Mouse (Mus musculus) heart, embryonic 16.5 days (tissue): ENCODE measurements around the gene Ccdc92. TPM values are rescaled to one million over a fixed set of nuclear protein-coding genes. Genes with fewer than 3 reads are reported as not detected.

Experiments used
- ATAC-seq: fragments of 200-750 bp; cut with Nextera tagmentation; replicated peaks from 2 replicates; pipeline ENCODE4 v1.8.0; 2017; ENCODE audit warnings: moderate number of reproducible peaks; ENCODE audit not compliant: insufficient read depth, low FRiP score; ENCODE audit errors: extremely low read depth
- H3K27ac ChIP-seq: fragments of 300-500 bp; sonication (generic); 2 replicates; pipeline ENCODE4 v1.5.1; 2014; ENCODE audit warnings: mild to moderate bottlenecking, low read length, control low read depth, moderate library complexity
- H3K27me3 ChIP-seq: fragments of 300-500 bp; sonication (generic); 2 replicates; pipeline ENCODE4 v1.6.1; 2014; ENCODE audit warnings: low read length, mixed read lengths; ENCODE audit not compliant: control insufficient read depth, insufficient read depth
- H3K36me3 ChIP-seq: fragments of 300-500 bp; sonication (generic); 2 replicates; pipeline ENCODE4 v1.6.1; 2014; ENCODE audit not compliant: control insufficient read depth, insufficient read depth
- H3K4me1 ChIP-seq: fragments of 300-500 bp; sonication (generic); 2 replicates; pipeline ENCODE4 v1.6.1; 2014; ENCODE audit warnings: low read length, mixed read lengths; ENCODE audit not compliant: control insufficient read depth, insufficient read depth
- H3K4me2 ChIP-seq: fragments of 300-500 bp; sonication (generic); 2 replicates; pipeline ENCODE4 v1.6.1; 2014; ENCODE audit warnings: low read depth, mild to moderate bottlenecking, control low read depth, low read length
- H3K4me3 ChIP-seq: fragments of 300-500 bp; sonication (generic); 2 replicates; pipeline ENCODE4 v1.5.1; 2014; ENCODE audit warnings: mild to moderate bottlenecking, control low read depth, low read length
- H3K9ac ChIP-seq: fragments of 300-500 bp; sonication (generic); 2 replicates; pipeline ENCODE4 v1.6.1; 2014; ENCODE audit warnings: low read length, control low read depth
- H3K9me3 ChIP-seq: fragments of 300-500 bp; sonication (generic); replicated peaks from 2 replicates; pipeline ENCODE4 v1.6.1; 2016; ENCODE audit warnings: low read length; ENCODE audit not compliant: control insufficient read depth
- WGBS: fragments of 180-500 bp; shearing (Covaris S2); extraction: QIAGEN DNeasy Blood & Tissue Kit; methylation state at CpG from one replicate; pipeline ENCODE4 v1.1.7; 2014; 5-methylcytosine and 5-hydroxymethylcytosine counted together
- polyA plus RNA-seq: library from polyadenylated mRNA; unstranded; fragments of >200 nt; fragmentation: Nextera tagmentation; extraction: Ambion mirVana; gene quantifications from 2 replicates; pipeline ENCODE4 v1.2.1, GENCODE M21; 2015

The Ccdc92 gene
- polyA plus RNA-seq, 1 experiment from 2014 or later = 3.2 TPM

DNA sequence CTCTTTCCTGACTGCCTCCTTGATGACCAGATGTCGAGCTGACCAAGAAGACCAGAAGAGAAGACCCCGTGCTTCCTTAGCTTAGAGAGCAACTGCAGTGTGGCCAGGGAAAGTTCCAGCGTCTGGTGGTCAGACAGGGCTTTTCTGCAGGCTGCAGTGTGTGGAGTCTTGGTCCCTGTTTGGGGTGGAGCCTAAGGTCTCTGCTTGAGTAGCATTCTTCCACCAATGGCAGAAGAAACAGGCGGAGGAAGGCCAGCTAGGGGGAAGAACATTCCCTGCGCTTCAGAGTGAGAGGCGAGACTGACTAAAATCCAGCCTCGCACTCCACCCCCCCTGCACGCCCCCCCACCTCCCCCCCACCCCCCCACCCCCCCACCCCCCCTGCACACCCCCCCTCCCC is 33.9 kb upstream of the Ccdc92 start:
- Histone ChIP-seq H3K27ac (no peak overlapping the region), H3K9me3 (no peaks in the 10 kb centered on the region), H3K4me1 (peaks cover 6% of the 10 kb centered on the region), H3K9ac (no peak overlapping the region), H3K4me2 (no peak overlapping the region), H3K4me3 (no peak overlapping the region), H3K36me3 (no peaks in the 10 kb centered on the region), H3K27me3 (no peaks in the 10 kb centered on the region)
- 47% methylated on average over 7 of the region's 8 CpGs for WGBS
- no peak for ATAC-seq

DNA sequence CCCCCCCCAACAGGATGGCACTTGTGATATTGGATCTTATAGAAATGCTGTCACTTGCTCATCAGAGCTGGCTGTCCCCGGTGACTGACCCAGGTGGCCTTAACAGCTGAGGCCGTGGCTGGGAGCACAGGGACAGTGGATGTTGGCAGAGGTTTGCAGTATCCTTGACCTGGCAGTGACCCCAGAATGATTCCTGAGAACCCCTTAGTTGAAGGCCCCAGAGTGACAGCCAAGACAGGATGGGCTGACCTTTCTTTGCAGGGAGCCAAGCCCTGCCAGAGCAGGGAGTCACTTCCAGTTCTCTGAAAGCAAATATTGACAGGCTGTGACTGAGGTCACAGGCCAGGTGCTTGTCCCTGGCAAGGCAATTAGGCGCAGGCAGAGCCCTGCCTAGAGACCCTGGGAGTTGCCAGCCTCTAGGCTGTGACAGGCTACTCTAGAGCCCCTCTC is 29.7 kb upstream of the Ccdc92 start:
- 48% methylated on average over 3 of the region's 3 CpGs for WGBS
- Histone ChIP-seq H3K9ac (no peak overlapping the region), H3K4me2 (no peak overlapping the region), H3K4me3 (no peak overlapping the region), H3K4me1 (no peaks in the 10 kb centered on the region), H3K9me3 (no peaks in the 10 kb centered on the region), H3K36me3 (peaks cover 5% of the 10 kb centered on the region), H3K27ac (no peak overlapping the region), H3K27me3 (no peaks in the 10 kb centered on the region)
- no peak for ATAC-seq

DNA sequence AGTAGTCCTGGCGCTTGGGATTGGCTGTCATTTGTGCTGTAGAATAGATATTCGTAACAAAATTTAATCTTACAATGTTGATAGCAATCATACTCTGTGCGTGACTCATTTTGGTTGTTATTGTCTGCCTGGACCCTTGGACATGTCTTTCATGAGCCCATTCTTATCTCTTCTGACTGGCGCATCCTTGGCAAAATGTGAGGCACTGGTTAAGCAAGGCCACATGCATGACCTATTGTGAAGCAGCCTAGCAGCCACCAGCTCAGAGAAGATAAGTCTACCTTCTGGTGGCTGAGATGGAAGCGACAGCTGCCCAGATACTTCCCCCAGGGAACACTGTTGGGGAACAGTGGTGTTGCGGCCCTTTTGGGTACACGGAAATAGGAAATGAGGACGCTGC is 26.4 kb upstream of the Ccdc92 start:
- Histone ChIP-seq H3K4me1 (no peaks in the 10 kb centered on the region), H3K9ac (no peak overlapping the region), H3K27ac (no peak overlapping the region), H3K27me3 (no peaks in the 10 kb centered on the region), H3K4me2 (no peak overlapping the region), H3K9me3 (no peaks in the 10 kb centered on the region), H3K4me3 (no peak overlapping the region), H3K36me3 (peaks cover 23% of the 10 kb centered on the region)
- WGBS = 89% methylated on average over 8 of the region's 8 CpGs
- no peak for ATAC-seq

DNA sequence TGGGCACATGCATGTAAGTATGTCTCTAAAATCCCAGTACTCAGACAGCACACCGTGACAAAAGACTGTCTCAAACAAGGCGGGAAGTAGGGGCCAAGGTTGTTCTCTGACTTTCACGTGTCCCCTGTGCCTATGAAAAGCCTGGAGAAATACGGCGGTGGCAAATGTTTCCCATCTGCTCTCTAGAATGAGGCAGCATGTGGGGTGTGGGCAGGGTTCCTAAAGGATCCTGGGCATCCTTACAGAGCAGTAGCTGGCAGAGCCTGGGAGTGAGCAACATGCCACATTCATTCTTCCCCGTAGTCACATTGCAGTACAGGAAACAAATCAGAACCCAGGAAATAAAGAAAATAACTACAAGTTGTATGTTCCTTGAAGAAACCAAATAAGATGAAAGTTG is 21.7 kb upstream of the Ccdc92 start:
- no peak overlapping the region for H3K4me3 ChIP-seq
- H3K9ac ChIP-seq = no peak overlapping the region
- no peaks in the 10 kb centered on the region for H3K9me3 ChIP-seq
- H3K27ac ChIP-seq = no peak overlapping the region
- no peaks in the 10 kb centered on the region for H3K4me1 ChIP-seq
- WGBS = 89% methylated on average over 6 of the region's 6 CpGs
- peaks cover 24% of the 10 kb centered on the region for H3K36me3 ChIP-seq
- no peaks in the 10 kb centered on the region for H3K27me3 ChIP-seq
- no peak for ATAC-seq
- no peak overlapping the region for H3K4me2 ChIP-seq

DNA sequence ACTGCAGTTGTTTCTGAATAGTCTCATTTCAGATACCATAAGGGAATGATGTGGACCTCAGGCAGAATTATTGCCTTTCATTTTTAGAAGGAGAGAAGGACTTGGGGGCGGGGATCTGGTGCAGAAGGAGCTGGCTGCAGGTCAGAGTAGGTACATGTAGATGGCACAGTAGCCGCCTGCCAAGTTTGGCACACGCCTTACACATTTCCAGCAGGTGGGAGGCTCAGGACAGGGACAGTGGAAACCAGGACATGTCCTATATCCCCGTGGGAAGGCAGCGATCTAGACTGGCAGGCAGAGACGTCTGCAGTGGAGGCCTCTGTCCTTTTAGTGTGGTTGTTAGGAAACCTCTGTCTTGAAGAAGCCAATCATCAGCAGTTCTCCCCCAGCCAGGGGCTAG is 17.6 kb upstream of the Ccdc92 start:
- H3K9ac ChIP-seq = no peak overlapping the region
- WGBS = 80% methylated on average over 6 of the region's 6 CpGs
- no peak overlapping the region for H3K4me3 ChIP-seq
- no peak for ATAC-seq
- H3K9me3 ChIP-seq = no peaks in the 10 kb centered on the region
- no peak overlapping the region for H3K27ac ChIP-seq
- H3K4me2 ChIP-seq = no peak overlapping the region
- H3K36me3 ChIP-seq = 0 out of 2 replicates have a peak, but pooled peaks cover 5% of the 10 kb centered on the region
- H3K4me1 ChIP-seq = 0 out of 2 replicates have a peak, but pooled peaks cover 3% of the 10 kb centered on the region
- no peaks in the 10 kb centered on the region for H3K27me3 ChIP-seq

DNA sequence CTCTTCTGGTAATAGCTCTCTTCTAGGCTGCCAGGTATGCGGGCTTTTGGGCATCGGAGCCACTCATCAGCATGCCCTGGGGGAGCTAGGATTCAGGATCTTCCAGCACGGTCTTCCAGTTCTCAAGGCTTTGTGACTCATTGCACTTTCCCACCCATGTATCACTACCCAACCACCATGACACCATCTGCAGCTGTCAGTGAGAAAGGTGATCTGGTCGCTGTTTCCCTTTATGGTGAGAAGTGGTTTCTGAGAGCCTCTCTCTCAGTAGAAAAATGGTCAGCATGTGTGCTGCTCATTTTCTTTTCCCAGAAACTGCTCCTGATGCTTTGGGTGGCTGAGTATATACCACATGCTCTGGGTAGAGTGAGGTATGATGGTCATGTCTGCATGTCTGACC is 17.0 kb upstream of the Ccdc92 start:
- H3K36me3 ChIP-seq = 0 out of 2 replicates have a peak, but pooled peaks cover 5% of the 10 kb centered on the region
- no peak overlapping the region for H3K27ac ChIP-seq
- no peak overlapping the region for H3K9ac ChIP-seq
- H3K4me3 ChIP-seq = no peak overlapping the region
- WGBS = 77% methylated on average over 4 of the region's 4 CpGs
- H3K4me2 ChIP-seq = no peak overlapping the region
- H3K27me3 ChIP-seq = no peaks in the 10 kb centered on the region
- H3K4me1 ChIP-seq = 0 out of 2 replicates have a peak, but pooled peaks cover 3% of the 10 kb centered on the region
- ATAC-seq = no peak
- H3K9me3 ChIP-seq = no peaks in the 10 kb centered on the region

DNA sequence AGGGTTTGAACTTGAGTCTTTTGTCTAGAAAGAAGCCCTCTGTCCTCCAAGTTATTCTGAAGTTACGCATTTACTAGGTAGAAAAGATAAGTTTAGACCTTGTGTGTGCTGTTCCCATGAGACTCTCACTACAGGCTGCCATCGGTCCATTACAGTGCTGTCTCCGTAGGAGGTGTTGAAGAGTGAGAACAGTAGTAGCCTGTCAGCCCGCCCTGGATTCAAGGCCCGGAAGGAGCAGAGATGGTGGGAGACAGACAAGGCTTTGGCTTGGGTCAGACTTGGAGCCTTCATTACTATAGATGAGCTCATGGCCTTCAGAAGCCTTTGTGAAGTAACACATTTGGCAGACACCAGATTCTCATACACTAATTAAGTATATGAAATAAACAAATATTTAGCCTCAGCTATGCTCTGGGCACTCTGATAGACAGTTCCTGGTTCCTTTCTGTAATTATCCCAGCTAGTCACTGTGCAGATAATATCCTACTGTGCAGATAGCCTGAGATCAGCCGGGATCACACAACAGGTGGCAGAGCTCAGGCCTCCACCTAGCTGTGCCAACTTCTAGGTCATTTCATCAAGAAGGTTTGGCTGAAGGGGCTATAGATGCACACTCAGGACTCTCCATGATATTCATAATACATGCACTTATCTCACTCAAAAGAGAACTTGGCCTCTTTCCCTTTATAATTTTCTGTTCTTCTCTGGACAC is 11.8 kb upstream of the Ccdc92 start:
- peaks cover 29% of the 10 kb centered on the region for H3K4me1 ChIP-seq
- H3K9ac ChIP-seq = no peak overlapping the region
- WGBS = 54% methylated on average over 6 of the region's 6 CpGs
- no peak overlapping the region for H3K4me3 ChIP-seq
- no peaks in the 10 kb centered on the region for H3K9me3 ChIP-seq
- no peak for ATAC-seq
- no peaks in the 10 kb centered on the region for H3K27me3 ChIP-seq
- H3K36me3 ChIP-seq = 0 out of 2 replicates have a peak, but pooled peaks cover 5% of the 10 kb centered on the region
- no peak overlapping the region for H3K27ac ChIP-seq
- H3K4me2 ChIP-seq = no peak overlapping the region

DNA sequence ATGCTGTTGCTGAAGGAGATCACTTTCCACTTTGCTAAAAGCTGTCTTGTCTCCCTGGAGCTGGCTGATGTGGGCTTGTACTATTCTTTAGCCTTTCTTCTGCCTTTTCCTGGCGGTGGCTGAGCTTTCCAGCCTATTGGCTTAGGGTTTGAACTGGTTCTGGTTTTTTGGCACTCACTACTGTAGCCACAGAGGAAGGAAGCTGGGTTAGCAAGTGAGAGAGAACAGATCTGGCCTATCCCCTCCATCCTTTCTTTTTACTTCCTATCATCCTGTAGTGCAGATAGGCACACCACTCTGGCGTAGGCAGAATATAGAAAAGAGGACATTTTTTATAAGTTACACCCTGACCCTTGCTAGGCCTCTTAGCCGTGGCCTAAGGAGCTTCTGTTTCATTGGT is 10.9 kb upstream of the Ccdc92 start:
- Histone ChIP-seq H3K4me3 (no peak overlapping the region), H3K4me1 (peaks cover 29% of the 10 kb centered on the region), H3K9me3 (no peaks in the 10 kb centered on the region), H3K27ac (peak overlapping the region; percentile 19; the same call in 1 of the 2 replicates), H3K27me3 (no peaks in the 10 kb centered on the region), H3K4me2 (no peak overlapping the region), H3K9ac (no peak overlapping the region), H3K36me3 (0 out of 2 replicates have a peak, but pooled peaks cover 5% of the 10 kb centered on the region)
- 0 out of 2 replicates have a peak, but pooled peaks have one; percentile 10 for ATAC-seq
- 76% methylated on average over 3 of the region's 3 CpGs for WGBS

DNA sequence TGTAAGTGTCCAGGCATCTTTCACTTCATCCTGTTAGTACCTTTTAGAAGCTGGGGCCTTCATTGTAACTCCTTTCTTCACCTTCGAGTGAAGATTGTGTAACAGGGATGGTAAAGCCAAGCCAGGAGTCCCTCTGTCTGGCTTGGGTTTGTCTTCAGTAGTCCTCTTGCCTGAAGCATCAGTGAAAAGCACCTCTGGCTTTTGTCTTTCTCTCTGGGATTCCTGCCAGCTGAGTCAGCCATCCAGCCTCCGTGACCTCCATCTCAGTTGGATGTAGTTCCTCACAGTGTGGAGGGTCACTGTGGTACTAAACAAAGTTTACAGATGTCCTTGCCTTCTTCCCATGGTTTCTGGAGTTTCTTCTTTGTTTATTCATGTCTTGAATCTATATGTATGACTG is 9.8 kb upstream of the Ccdc92 start:
- Histone ChIP-seq H3K9ac (no peak overlapping the region), H3K27ac (no peak overlapping the region), H3K36me3 (0 out of 2 replicates have a peak, but pooled peaks cover 5% of the 10 kb centered on the region), H3K4me1 (peaks cover 28% of the 10 kb centered on the region), H3K27me3 (no peaks in the 10 kb centered on the region), H3K4me2 (no peak overlapping the region), H3K4me3 (no peak overlapping the region), H3K9me3 (no peaks in the 10 kb centered on the region)
- 0 out of 2 replicates have a peak, but pooled peaks have one; percentile 16 for ATAC-seq
- WGBS = 10% methylated on average over 2 of the region's 2 CpGs
